Mouse (Mus musculus): ENCODE data around the gene Gm20696. TPM values are rescaled to one million over a fixed set of nuclear protein-coding genes. Genes with fewer than 3 reads are reported as not detected.

Gm20696 gene
- polyA plus RNA-seq, 1 experiment from 2014 or later: 1.7 TPM

- Histone ChIP-seq H3K36me3 (no peaks in the 10 kb centered on the region), H3K9ac (no peak overlapping the region), H3K4me2 (no peak overlapping the region), H3K4me3 (no peak overlapping the region), H3K27ac (replicated peaks) (no peak overlapping the region), H3K9me3 (no peaks in the 10 kb centered on the region), H3K4me1 (peaks cover 15% of the 10 kb centered on the region), H3K27me3 (replicated peaks) (no peaks in the 10 kb centered on the region)
- WGBS: 72% methylated on average over 7 of the region's 7 CpGs
- ATAC-seq (ENCODE audit: extremely low read depth, insufficient number of reproducible peaks, low FRiP score, low TSS enrichment): no peak
Observed at GRCm38 (mm10) chr6:99620471-99620870, 46.1 kb downstream of the Gm20696 start.

GRCm38 (mm10) chr6:99619964-99620363 is 46.6 kb downstream of the Gm20696 start:
- Histone ChIP-seq H3K4me3 (no peak overlapping the region), H3K9ac (no peak overlapping the region), H3K27ac (replicated peaks) (no peak overlapping the region), H3K36me3 (no peaks in the 10 kb centered on the region), H3K4me2 (no peak overlapping the region), H3K9me3 (no peaks in the 10 kb centered on the region), H3K4me1 (peaks cover 21% of the 10 kb centered on the region), H3K27me3 (replicated peaks) (no peaks in the 10 kb centered on the region)
- WGBS: 54% methylated on average over 8 of the region's 8 CpGs
- no peak for ATAC-seq (ENCODE audit: extremely low read depth, insufficient number of reproducible peaks, low FRiP score, low TSS enrichment)

DNA sequence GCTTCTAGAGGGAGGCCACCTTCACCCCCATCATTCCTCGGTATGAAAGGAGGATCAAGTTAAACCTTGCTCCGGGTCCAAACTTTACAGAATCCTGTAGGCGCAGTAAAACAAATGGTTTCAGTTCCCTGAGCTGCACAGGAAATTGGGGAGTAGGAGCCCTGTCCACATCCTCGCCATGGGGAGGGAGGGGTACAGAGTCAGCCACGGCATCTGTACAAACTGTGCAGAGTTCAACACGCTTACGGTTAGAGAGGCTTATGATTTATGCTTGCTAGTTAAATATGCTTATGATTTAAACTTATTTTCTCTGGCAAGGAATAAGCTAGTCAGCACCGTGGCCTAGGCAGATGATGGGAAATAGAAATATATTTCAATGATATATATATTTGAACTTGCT is 47.1 kb downstream of the Gm20696 start:
- Histone ChIP-seq H3K9me3 (no peaks in the 10 kb centered on the region), H3K4me1 (peaks cover 25% of the 10 kb centered on the region), H3K9ac (no peak overlapping the region), H3K4me3 (no peak overlapping the region), H3K27ac (replicated peaks) (no peak overlapping the region), H3K36me3 (no peaks in the 10 kb centered on the region), H3K27me3 (replicated peaks) (no peaks in the 10 kb centered on the region), H3K4me2 (no peak overlapping the region)
- ATAC-seq (ENCODE audit: extremely low read depth, insufficient number of reproducible peaks, low FRiP score, low TSS enrichment): no peak
- 63% methylated on average over 8 of the region's 8 CpGs for WGBS

DNA sequence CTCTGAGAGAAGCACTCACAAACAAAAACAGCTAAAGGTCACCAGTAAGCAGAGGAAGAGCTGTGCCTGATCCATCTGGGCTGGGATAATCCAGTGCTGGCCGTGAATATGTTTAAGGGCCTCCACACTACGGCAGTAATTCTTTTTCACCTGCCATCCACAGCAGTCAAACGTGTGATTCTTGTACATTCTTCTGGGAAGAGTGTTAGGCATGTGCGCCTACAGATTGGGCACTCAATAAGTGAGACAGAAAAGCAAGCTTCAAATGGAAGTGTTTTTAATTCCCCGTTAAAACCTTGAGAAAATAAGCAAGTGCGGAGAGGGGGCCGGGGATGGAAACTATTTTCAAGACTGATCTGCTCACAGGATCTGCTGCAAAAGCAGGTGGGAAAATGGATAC is 48.7 kb downstream of the Gm20696 start:
- no peak overlapping the region for H3K4me2 ChIP-seq
- no peak overlapping the region for H3K27ac ChIP-seq (replicated peaks)
- H3K9me3 ChIP-seq: no peaks in the 10 kb centered on the region
- H3K9ac ChIP-seq: no peak overlapping the region
- no peak overlapping the region for H3K4me3 ChIP-seq
- 73% methylated on average over 7 of the region's 7 CpGs for WGBS
- ATAC-seq (ENCODE audit: extremely low read depth, insufficient number of reproducible peaks, low FRiP score, low TSS enrichment): no peak
- peaks cover 22% of the 10 kb centered on the region for H3K4me1 ChIP-seq
- no peaks in the 10 kb centered on the region for H3K27me3 ChIP-seq (replicated peaks)
- no peaks in the 10 kb centered on the region for H3K36me3 ChIP-seq

GRCm38 (mm10) chr6:99617415-99617814 is 49.2 kb downstream of the Gm20696 start:
- Histone ChIP-seq H3K9me3 (no peaks in the 10 kb centered on the region), H3K9ac (no peak overlapping the region), H3K4me3 (no peak overlapping the region), H3K4me2 (no peak overlapping the region), H3K27me3 (replicated peaks) (no peaks in the 10 kb centered on the region), H3K27ac (replicated peaks) (no peak overlapping the region), H3K4me1 (peaks cover 22% of the 10 kb centered on the region), H3K36me3 (no peaks in the 10 kb centered on the region)
- WGBS: 81% methylated on average over 1 of the region's 1 CpGs
- ATAC-seq (ENCODE audit: extremely low read depth, insufficient number of reproducible peaks, low FRiP score, low TSS enrichment): no peak

GRCm38 (mm10) chr6:99615272-99615751 is 51.3 kb downstream of the Gm20696 start:
- no peaks in the 10 kb centered on the region for H3K9me3 ChIP-seq
- WGBS: 43% methylated on average over 10 of the region's 10 CpGs
- H3K36me3 ChIP-seq: no peaks in the 10 kb centered on the region
- H3K4me2 ChIP-seq: no peak overlapping the region
- H3K4me1 ChIP-seq: peaks cover 31% of the 10 kb centered on the region
- no peak overlapping the region for H3K9ac ChIP-seq
- H3K27me3 ChIP-seq (replicated peaks): no peaks in the 10 kb centered on the region
- no peak for ATAC-seq (ENCODE audit: extremely low read depth, insufficient number of reproducible peaks, low FRiP score, low TSS enrichment)
- no peak overlapping the region for H3K4me3 ChIP-seq
- H3K27ac ChIP-seq (replicated peaks): no peak overlapping the region

DNA sequence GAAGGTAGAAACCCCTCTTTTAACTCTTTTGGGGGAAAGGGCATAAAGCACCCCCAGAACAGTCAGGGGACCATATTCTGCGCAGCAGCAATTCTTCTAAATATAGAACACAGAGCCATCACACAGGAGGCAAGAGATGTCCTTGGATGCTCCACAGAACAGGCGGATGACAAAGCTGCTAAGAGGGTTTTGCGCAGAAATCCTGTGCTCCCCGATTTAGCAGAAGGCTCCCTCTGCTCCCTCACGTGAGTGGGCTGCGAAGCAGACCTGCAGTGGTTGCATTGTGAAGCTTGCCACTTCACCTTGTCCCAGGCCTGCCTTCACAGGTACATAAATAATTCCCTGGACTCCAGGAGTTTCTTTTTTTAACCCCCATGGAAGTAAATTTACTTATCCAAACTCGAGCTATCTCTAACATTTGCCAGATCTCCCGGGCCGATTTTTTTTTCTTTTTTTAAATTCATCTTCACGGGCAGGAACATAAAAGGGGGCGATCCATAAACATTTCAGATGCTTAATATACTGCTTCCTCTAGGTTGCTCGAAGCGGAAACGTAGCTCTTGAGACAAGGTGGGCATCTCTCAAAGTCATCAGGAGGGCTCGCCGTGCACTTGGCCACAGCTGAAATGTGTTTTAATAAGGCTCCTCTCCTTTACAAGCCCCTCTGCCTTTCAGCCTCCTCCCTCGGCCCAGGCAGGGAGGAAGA is 51.9 kb downstream of the Gm20696 start:
- H3K9me3 ChIP-seq: no peaks in the 10 kb centered on the region
- 55% methylated on average over 17 of the region's 17 CpGs for WGBS
- no peak for ATAC-seq (ENCODE audit: extremely low read depth, insufficient number of reproducible peaks, low FRiP score, low TSS enrichment)

DNA sequence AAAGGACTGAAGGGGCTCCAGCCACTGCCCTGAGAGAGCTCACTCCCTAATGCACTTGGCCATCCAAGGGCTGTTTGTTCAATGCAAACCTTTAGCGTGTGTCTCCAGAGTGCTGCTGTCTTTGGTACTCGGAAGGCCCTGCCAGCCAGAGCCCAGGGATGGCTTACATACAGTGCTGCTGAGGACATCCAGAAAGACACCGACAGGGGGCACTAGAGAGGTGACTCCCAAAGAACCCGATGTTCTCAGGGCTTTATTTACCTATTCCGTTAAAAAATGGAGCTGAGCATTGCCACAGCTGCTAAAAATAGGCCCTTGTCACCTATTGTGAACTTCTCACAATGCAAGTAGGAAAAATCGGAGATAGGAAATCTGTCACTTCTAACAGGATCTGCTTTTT is 54.7 kb downstream of the Gm20696 start:
- Histone ChIP-seq H3K27ac (replicated peaks) (no peak overlapping the region), H3K9ac (no peak overlapping the region), H3K36me3 (no peaks in the 10 kb centered on the region), H3K4me3 (no peak overlapping the region), H3K4me1 (peaks cover 23% of the 10 kb centered on the region), H3K9me3 (no peaks in the 10 kb centered on the region), H3K27me3 (replicated peaks) (no peaks in the 10 kb centered on the region), H3K4me2 (no peak overlapping the region)
- whole genome bisulfite sequencing: 43% methylated on average over 6 of the region's 6 CpGs
- ATAC-seq (ENCODE audit: extremely low read depth, insufficient number of reproducible peaks, low FRiP score, low TSS enrichment): no peak

More for the DNA sequence above, 51.9 kb downstream of the Gm20696 start:
- no peak overlapping the region for H3K4me3 ChIP-seq
- no peak overlapping the region for H3K4me2 ChIP-seq
- H3K27ac ChIP-seq (replicated peaks): no peak overlapping the region
- peaks cover 27% of the 10 kb centered on the region for H3K4me1 ChIP-seq
- no peaks in the 10 kb centered on the region for H3K27me3 ChIP-seq (replicated peaks)
- no peak overlapping the region for H3K9ac ChIP-seq
- no peaks in the 10 kb centered on the region for H3K36me3 ChIP-seq

GRCm38 (mm10) chr6:99610454-99611427 is 55.9 kb downstream of the Gm20696 start:
- H3K4me3 ChIP-seq: no peak overlapping the region; the same call in 1 of the 2 replicates
- no peaks in the 10 kb centered on the region for H3K27me3 ChIP-seq (replicated peaks)
- ATAC-seq (ENCODE audit: extremely low read depth, insufficient number of reproducible peaks, low FRiP score, low TSS enrichment): no peak
- H3K9ac ChIP-seq: no peak overlapping the region
- no peaks in the 10 kb centered on the region for H3K36me3 ChIP-seq
- H3K9me3 ChIP-seq: no peaks in the 10 kb centered on the region
- peak overlapping the region; percentile 39 for H3K4me2 ChIP-seq
- WGBS: 42% methylated on average over 14 of the region's 14 CpGs
- H3K4me1 ChIP-seq: peaks cover 23% of the 10 kb centered on the region
- no peak overlapping the region for H3K27ac ChIP-seq (replicated peaks)

DNA sequence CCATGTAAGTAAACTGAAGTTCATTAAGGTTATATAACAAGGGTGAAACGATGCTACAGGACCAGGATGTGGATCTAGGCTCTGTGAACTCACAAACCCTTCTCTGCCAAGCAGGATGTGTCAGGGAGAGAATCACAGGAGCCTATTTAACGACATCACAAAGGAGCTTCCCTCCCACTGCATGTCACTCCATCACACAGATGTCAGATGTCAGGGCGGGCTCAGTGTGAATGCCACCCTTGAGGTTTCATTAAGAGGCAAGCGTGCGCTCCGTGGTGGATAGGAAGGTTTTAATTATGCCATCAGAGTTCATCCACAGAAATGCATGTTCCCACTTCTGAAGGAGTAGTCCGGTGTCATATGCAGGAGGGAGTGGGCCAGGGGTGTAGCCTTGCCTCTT is 60.5 kb downstream of the Gm20696 start:
- Histone ChIP-seq H3K9ac (no peak overlapping the region), H3K27me3 (replicated peaks) (no peaks in the 10 kb centered on the region), H3K27ac (replicated peaks) (no peak overlapping the region), H3K4me1 (peaks cover 9% of the 10 kb centered on the region), H3K9me3 (no peaks in the 10 kb centered on the region), H3K4me2 (no peak overlapping the region), H3K36me3 (no peaks in the 10 kb centered on the region), H3K4me3 (no peak overlapping the region)
- ATAC-seq (ENCODE audit: extremely low read depth, insufficient number of reproducible peaks, low FRiP score, low TSS enrichment): no peak
- WGBS: 80% methylated on average over 7 of the region's 7 CpGs

DNA sequence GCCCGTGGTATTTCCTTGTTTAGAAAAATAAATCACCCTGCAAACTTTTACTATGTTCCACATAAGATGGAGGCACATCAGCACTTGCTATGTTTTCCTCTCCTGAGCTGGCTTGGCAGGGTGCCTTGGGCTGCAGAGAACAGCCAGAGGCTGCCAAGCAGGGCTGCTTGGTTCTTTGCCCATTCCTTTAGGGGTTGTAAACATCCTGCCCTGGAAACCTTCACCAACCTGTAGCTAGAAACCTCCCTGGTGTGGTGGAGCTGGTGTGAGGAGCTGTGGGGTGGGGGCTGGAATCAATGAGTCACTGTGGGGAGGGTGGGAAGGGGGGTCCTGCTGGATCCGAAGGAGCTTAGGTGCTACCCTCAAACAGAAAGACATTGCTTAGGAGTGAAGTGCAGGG is 61.8 kb downstream of the Gm20696 start:
- Histone ChIP-seq H3K27me3 (replicated peaks) (no peaks in the 10 kb centered on the region), H3K27ac (replicated peaks) (no peak overlapping the region), H3K4me2 (no peak overlapping the region), H3K9me3 (no peaks in the 10 kb centered on the region), H3K4me3 (no peak overlapping the region), H3K36me3 (no peaks in the 10 kb centered on the region), H3K4me1 (peaks cover 4% of the 10 kb centered on the region), H3K9ac (no peak overlapping the region)
- WGBS: 56% methylated on average over 2 of the region's 2 CpGs
- no peak for ATAC-seq (ENCODE audit: extremely low read depth, insufficient number of reproducible peaks, low FRiP score, low TSS enrichment)

Data from heart, embryonic 13.5 days (tissue).